Mouse (Mus musculus): Measurements from ENCODE around the gene Fbxo36. TPM values are rescaled to one million over a fixed set of nuclear protein-coding genes. Genes with fewer than 3 reads are reported as not detected.

Fbxo36 gene
- polyA plus RNA-seq, 1 experiment from 2014 or later = 8.3 TPM

GRCm38 (mm10) chr1:84936716-84937510, 97.3 kb downstream of the Fbxo36 start:
- Histone ChIP-seq H3K36me3 (no peaks in the 10 kb centered on the region), H3K27ac (no peak overlapping the region), H3K4me1 (peaks cover 7% of the 10 kb centered on the region; the same call in 1 of the 2 replicates), H3K9ac (no peak overlapping the region), H3K4me3 (no peak overlapping the region), H3K4me2 (replicated peaks) (no peak overlapping the region), H3K9me3 (no peaks in the 10 kb centered on the region), H3K27me3 (peaks cover 42% of the 10 kb centered on the region)
- ATAC-seq (ENCODE audit: low FRiP score, low read depth) = no peak
- WGBS = 87% methylated on average over 19 of the region's 19 CpGs

DNA sequence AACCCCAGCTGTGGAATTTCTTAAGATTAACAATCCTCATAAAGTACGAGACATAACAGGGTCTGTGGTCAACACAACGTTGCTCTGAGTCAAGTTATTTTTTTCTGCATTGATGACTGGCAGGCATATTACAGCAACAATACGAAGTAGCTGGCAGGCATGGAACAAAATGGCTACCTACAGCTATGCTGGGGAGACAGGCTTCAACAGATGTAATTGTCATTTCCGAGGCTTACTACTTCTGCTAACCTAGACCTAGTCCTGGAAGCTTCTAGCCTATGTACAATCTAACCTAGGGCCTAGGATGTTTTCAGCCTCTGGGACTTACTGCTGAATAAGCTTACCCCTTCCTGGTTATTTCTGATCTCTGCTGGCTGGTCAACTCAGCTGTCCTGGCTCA, 99.8 kb downstream of the Fbxo36 start:
- Histone ChIP-seq H3K27me3 (peaks cover 23% of the 10 kb centered on the region), H3K4me2 (replicated peaks) (no peak overlapping the region), H3K4me1 (no peaks in the 10 kb centered on the region; the same call in 1 of the 2 replicates), H3K36me3 (no peaks in the 10 kb centered on the region), H3K9ac (no peak overlapping the region), H3K4me3 (no peak overlapping the region), H3K27ac (no peak overlapping the region), H3K9me3 (0 out of 2 replicates have a peak, but pooled peaks cover 4% of the 10 kb centered on the region)
- ATAC-seq (ENCODE audit: low FRiP score, low read depth) = no peak
- WGBS = 61% methylated on average over 4 of the region's 4 CpGs

DNA sequence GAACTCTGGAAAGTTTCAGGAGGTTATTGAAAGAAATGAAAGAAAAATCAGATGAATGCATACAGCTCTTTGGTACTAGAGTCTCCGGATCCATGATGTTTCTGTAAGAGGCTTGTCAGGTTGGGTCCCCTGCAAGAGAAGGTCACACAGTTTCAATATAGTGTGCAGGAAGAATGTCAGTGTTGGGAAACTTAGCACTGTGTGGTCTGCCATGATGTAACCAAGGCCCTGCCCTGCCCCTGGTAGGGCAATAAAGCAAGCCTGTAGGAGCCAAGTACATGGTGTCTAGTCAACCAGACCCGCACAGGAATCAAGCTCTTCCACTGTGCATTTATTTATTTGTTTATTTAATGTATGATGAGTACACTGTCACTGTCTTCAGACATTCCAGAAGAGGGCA, 100.7 kb downstream of the Fbxo36 start:
- peaks cover 17% of the 10 kb centered on the region for H3K27me3 ChIP-seq
- no peak overlapping the region for H3K27ac ChIP-seq
- 91% methylated on average over 2 of the region's 2 CpGs for WGBS
- H3K4me3 ChIP-seq = no peak overlapping the region
- H3K36me3 ChIP-seq = no peaks in the 10 kb centered on the region
- no peak overlapping the region for H3K4me2 ChIP-seq (replicated peaks)
- H3K4me1 ChIP-seq = no peaks in the 10 kb centered on the region
- ATAC-seq (ENCODE audit: low FRiP score, low read depth) = no peak
- 0 out of 2 replicates have a peak, but pooled peaks cover 4% of the 10 kb centered on the region for H3K9me3 ChIP-seq
- H3K9ac ChIP-seq = no peak overlapping the region

GRCm38 (mm10) chr1:84942666-84943065, 103.0 kb downstream of the Fbxo36 start:
- ATAC-seq (ENCODE audit: low FRiP score, low read depth) = no peak
- H3K27ac ChIP-seq = no peak overlapping the region
- H3K9ac ChIP-seq = no peak overlapping the region
- no peaks in the 10 kb centered on the region for H3K27me3 ChIP-seq
- no peak overlapping the region for H3K4me3 ChIP-seq
- H3K4me1 ChIP-seq = no peaks in the 10 kb centered on the region
- no peaks in the 10 kb centered on the region for H3K36me3 ChIP-seq
- no peak overlapping the region for H3K4me2 ChIP-seq (replicated peaks)
- H3K9me3 ChIP-seq = 0 out of 2 replicates have a peak, but pooled peaks cover 4% of the 10 kb centered on the region

GRCm38 (mm10) chr1:84943549-84943948, 103.9 kb downstream of the Fbxo36 start:
- WGBS = 91% methylated on average over 4 of the region's 4 CpGs
- ATAC-seq (ENCODE audit: low FRiP score, low read depth) = no peak

DNA sequence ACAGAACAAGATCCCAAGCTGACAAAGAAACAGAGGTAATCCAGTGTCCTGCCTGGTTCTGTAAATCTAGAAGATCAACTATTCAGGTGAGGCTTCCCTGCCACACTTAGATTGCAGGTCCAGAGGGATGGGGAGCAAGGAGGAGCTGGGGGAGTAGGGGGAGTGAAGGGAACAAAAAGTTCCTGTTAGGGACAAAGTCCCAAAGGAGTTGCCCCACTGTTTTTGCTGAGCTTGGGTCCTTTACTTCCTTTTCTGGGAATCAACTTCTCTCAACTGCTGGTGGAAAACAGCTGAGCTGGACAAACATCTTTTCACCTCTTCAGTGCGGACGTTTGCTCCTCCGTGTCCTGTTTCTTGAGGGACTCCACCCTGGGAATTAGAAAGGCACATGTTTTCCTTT, 106.3 kb downstream of the Fbxo36 start:
- Histone ChIP-seq H3K9me3 (0 out of 2 replicates have a peak, but pooled peaks cover 4% of the 10 kb centered on the region), H3K4me1 (no peaks in the 10 kb centered on the region), H3K9ac (no peak overlapping the region), H3K27ac (no peak overlapping the region), H3K36me3 (no peaks in the 10 kb centered on the region), H3K4me3 (no peak overlapping the region), H3K27me3 (no peaks in the 10 kb centered on the region), H3K4me2 (replicated peaks) (no peak overlapping the region)
- no peak for ATAC-seq (ENCODE audit: low FRiP score, low read depth)
- 77% methylated on average over 3 of the region's 3 CpGs for WGBS

More at GRCm38 (mm10) chr1:84943549-84943948, 103.9 kb downstream of the Fbxo36 start:
- Histone ChIP-seq H3K36me3 (no peaks in the 10 kb centered on the region), H3K27me3 (no peaks in the 10 kb centered on the region), H3K4me1 (no peaks in the 10 kb centered on the region), H3K4me2 (replicated peaks) (no peak overlapping the region), H3K27ac (no peak overlapping the region), H3K9me3 (0 out of 2 replicates have a peak, but pooled peaks cover 4% of the 10 kb centered on the region), H3K4me3 (no peak overlapping the region), H3K9ac (no peak overlapping the region)

GRCm38 (mm10) chr1:84947390-84947789, 107.7 kb downstream of the Fbxo36 start:
- no peak overlapping the region for H3K4me2 ChIP-seq (replicated peaks)
- 0 out of 2 replicates have a peak, but pooled peaks cover 4% of the 10 kb centered on the region for H3K9me3 ChIP-seq
- no peak overlapping the region for H3K9ac ChIP-seq
- ATAC-seq (ENCODE audit: low FRiP score, low read depth) = no peak
- no peak overlapping the region for H3K4me3 ChIP-seq
- H3K36me3 ChIP-seq = no peaks in the 10 kb centered on the region
- H3K27me3 ChIP-seq = no peaks in the 10 kb centered on the region
- 80% methylated on average over 2 of the region's 2 CpGs for WGBS
- H3K27ac ChIP-seq = no peak overlapping the region
- H3K4me1 ChIP-seq = no peaks in the 10 kb centered on the region

Other genes with a start within 250 kb of the Fbxo36 start
- 6.4 and 7.3 TPM in 2 replicates for gene Dner, start 143.6 kb upstream of the Fbxo36 start, polyA plus RNA-seq (2015; fragmentation: Nextera tagmentation; extraction: Ambion mirVana)
- gene Trip12, start 675 bp downstream of the Fbxo36 start, polyA plus RNA-seq (2015; fragmentation: Nextera tagmentation; extraction: Ambion mirVana) = 68.2 and 69.3 TPM in 2 replicates
- gene Slc16a14, start 95.3 kb downstream of the Fbxo36 start, polyA plus RNA-seq (2015; fragmentation: Nextera tagmentation; extraction: Ambion mirVana) = 0.34 and 0.91 TPM in 2 replicates